Mouse (Mus musculus) heart, embryonic 11.5 days (tissue): ENCODE data around the gene Slc34a3. TPM values are rescaled to one million over a fixed set of nuclear protein-coding genes. Genes with fewer than 3 reads are reported as not detected.

ENCODE experiments used
- ATAC-seq: fragments of 200-750 bp; cut with Nextera tagmentation; replicated peaks from 2 replicates; pipeline ENCODE4 v1.8.0; 2017; ENCODE audit warnings: moderate library complexity; ENCODE audit not compliant: insufficient number of reproducible peaks, low FRiP score, low TSS enrichment
- H3K27ac ChIP-seq: fragments of 300-500 bp; sonication (generic); 2 replicates; pipeline ENCODE4 v1.5.1; 2014; ENCODE audit warnings: mild to moderate bottlenecking, low read depth, low read length
- H3K27me3 ChIP-seq: fragments of 300-500 bp; sonication (generic); 2 replicates; pipeline ENCODE4 v1.6.1; 2014; ENCODE audit warnings: mild to moderate bottlenecking, low read length, mixed read lengths; ENCODE audit not compliant: control insufficient read depth, insufficient read depth
- H3K36me3 ChIP-seq: fragments of 300-500 bp; sonication (generic); 2 replicates; pipeline ENCODE4 v1.6.1; 2014; ENCODE audit warnings: mild to moderate bottlenecking, low read length, moderate library complexity, mixed read lengths; ENCODE audit not compliant: control insufficient read depth, insufficient read depth
- H3K4me1 ChIP-seq: fragments of 300-500 bp; sonication (generic); 2 replicates; pipeline ENCODE4 v1.6.1; 2014; ENCODE audit warnings: low read length; ENCODE audit not compliant: control insufficient read depth, insufficient read depth
- H3K4me2 ChIP-seq: fragments of 300-500 bp; sonication (generic); 2 replicates; pipeline ENCODE4 v1.6.1; 2014; ENCODE audit warnings: mild to moderate bottlenecking, moderate library complexity
- H3K4me3 ChIP-seq: fragments of 300-500 bp; sonication (generic); 2 replicates; pipeline ENCODE4 v1.5.1; 2014; ENCODE audit warnings: low read depth, low read length
- H3K9ac ChIP-seq: fragments of 300-500 bp; sonication (generic); 2 replicates; pipeline ENCODE4 v1.6.1; 2014; ENCODE audit warnings: mild to moderate bottlenecking, low read depth, low read length, moderate library complexity
- H3K9me3 ChIP-seq: fragments of 300-500 bp; sonication (generic); replicated peaks from 2 replicates; pipeline ENCODE4 v1.6.1; 2016; ENCODE audit warnings: low read length; ENCODE audit not compliant: control insufficient read depth
- WGBS: fragments of 180-500 bp; shearing (Covaris S2); extraction: QIAGEN DNeasy Blood & Tissue Kit; methylation state at CpG from one replicate; pipeline ENCODE4 v1.1.7; 2014; ENCODE audit not compliant: insufficient replicate concordance; 5-methylcytosine and 5-hydroxymethylcytosine counted together
- polyA plus RNA-seq: library from polyadenylated mRNA; unstranded; fragments of >200 nt; fragmentation: Nextera tagmentation; extraction: Ambion mirVana; gene quantifications from 2 replicates; pipeline ENCODE4 v1.2.1, GENCODE M21; 2014

The Slc34a3 gene
- polyA plus RNA-seq, 1 experiment from 2014 or later: not detected

DNA sequence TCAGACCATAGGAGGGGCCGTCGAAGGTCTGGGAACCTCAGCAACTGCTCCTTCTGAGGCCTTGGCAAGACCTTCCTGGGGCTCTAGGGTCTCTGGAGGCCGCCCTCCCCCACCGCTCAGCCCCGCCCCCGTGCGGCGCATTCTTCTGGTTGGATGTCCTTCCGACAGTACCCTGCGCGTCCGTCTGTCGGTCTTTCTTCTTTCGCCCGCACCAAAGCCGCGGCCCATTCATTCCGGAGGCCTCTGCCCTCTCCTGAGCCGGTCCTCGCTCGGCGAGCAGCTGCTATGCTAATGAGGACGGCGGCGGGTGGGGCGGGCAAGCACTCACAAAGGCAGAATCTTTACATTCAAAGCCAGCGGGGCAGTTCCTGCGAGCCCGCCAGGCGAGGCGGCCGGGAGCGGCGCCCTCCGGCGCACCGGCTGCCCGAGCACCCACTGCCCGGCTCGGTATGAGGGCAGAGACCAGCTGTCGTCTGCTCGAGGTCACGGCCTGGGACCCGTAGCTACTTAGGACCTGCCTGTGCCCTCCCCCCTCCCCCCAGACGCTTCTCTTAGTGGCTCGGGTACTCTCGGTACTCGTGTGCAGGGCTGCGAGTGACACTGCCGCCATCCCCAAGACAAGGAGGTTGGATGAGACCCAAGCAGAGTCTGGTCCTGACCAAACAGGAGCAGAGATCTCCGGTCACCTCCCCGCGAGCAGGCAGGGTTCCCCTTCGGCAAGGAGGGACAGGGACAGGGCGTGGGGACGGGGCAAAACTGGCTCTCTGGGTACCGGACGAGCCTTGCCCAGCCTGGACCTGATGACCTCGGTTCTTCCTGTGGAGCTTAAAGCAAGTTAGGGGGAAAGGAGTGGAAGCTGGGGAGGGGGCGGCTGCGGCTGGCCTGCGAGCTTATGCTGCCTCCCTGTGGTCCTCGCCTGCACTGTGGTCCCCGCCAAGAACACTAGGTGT lies 48.3 kb downstream of the Slc34a3 start:
- Histone ChIP-seq H3K4me2 (peak overlapping the region; percentile 87), H3K36me3 (no peaks in the 10 kb centered on the region), H3K4me3 (peak overlapping the region; percentile 48), H3K27ac (peak overlapping the region; percentile 69), H3K9me3 (no peaks in the 10 kb centered on the region), H3K27me3 (peaks cover 30% of the 10 kb centered on the region), H3K9ac (peak overlapping the region; percentile 50), H3K4me1 (peaks cover 9% of the 10 kb centered on the region; the same call in 1 of the 2 replicates)
- under 1% methylated on average over 64 of the region's 64 CpGs for WGBS
- peak; percentile 63 for ATAC-seq

- 91% methylated on average over 7 of the region's 7 CpGs for WGBS
- Histone ChIP-seq H3K27me3 (peaks cover 42% of the 10 kb centered on the region), H3K9me3 (no peaks in the 10 kb centered on the region), H3K9ac (no peak overlapping the region), H3K36me3 (no peaks in the 10 kb centered on the region), H3K4me3 (no peak overlapping the region; the same call in 1 of the 2 replicates), H3K27ac (no peak overlapping the region), H3K4me2 (no peak overlapping the region), H3K4me1 (peaks cover 12% of the 10 kb centered on the region)
- ATAC-seq: no peak
Measured at GRCm38 (mm10) chr2:25184496-25184895, 49.7 kb downstream of the Slc34a3 start.

DNA sequence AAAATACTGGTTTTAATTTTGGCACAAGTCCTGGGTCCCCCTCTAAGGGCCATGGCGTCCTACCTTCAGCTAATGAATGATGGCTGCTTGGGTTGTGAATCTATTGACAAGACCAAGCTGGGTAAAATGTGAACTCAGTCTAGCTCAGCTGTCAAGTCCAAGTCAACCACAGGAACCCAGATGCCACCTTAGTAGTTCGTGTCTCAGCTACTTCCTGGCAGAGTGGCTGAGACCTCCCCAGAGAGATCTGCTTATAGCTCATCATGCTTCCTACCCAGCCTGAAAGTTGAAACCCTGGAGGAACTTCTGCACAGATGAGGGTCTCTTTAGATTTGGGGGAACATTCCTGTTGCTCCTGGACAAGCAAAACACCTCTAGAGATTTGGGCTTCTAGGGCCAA lies 50.8 kb downstream of the Slc34a3 start:
- Histone ChIP-seq H3K36me3 (no peaks in the 10 kb centered on the region), H3K27ac (no peak overlapping the region), H3K4me3 (no peak overlapping the region), H3K4me2 (peak overlapping the region; percentile 84), H3K4me1 (peaks cover 14% of the 10 kb centered on the region), H3K27me3 (peaks cover 53% of the 10 kb centered on the region), H3K9me3 (no peaks in the 10 kb centered on the region), H3K9ac (no peak overlapping the region)
- WGBS: 66% methylated on average over 2 of the region's 2 CpGs
- no peak for ATAC-seq

GRCm38 (mm10) chr2:25182664-25183063 lies 51.5 kb downstream of the Slc34a3 start:
- Histone ChIP-seq H3K36me3 (no peaks in the 10 kb centered on the region), H3K27me3 (peaks cover 59% of the 10 kb centered on the region), H3K4me3 (peak overlapping the region; percentile 60; the same call in 1 of the 2 replicates), H3K9me3 (no peaks in the 10 kb centered on the region), H3K4me2 (peak overlapping the region; percentile 84), H3K4me1 (peaks cover 21% of the 10 kb centered on the region), H3K27ac (no peak overlapping the region), H3K9ac (no peak overlapping the region)
- no peak for ATAC-seq
- WGBS: 25% methylated on average over 6 of the region's 6 CpGs

- H3K36me3 ChIP-seq: no peaks in the 10 kb centered on the region
- ATAC-seq: no peak
- H3K9ac ChIP-seq: peak overlapping the region; percentile 65
- peaks cover 62% of the 10 kb centered on the region for H3K27me3 ChIP-seq
- peak overlapping the region; percentile 84 for H3K4me2 ChIP-seq
- no peaks in the 10 kb centered on the region for H3K9me3 ChIP-seq
- peaks cover 24% of the 10 kb centered on the region for H3K4me1 ChIP-seq
- H3K27ac ChIP-seq: peak overlapping the region; percentile 29; the same call in 1 of the 2 replicates
- peak overlapping the region; percentile 60 for H3K4me3 ChIP-seq
- WGBS: under 1% methylated on average over 17 of the region's 17 CpGs
Measured at GRCm38 (mm10) chr2:25181891-25182397, 52.2 kb downstream of the Slc34a3 start.

DNA sequence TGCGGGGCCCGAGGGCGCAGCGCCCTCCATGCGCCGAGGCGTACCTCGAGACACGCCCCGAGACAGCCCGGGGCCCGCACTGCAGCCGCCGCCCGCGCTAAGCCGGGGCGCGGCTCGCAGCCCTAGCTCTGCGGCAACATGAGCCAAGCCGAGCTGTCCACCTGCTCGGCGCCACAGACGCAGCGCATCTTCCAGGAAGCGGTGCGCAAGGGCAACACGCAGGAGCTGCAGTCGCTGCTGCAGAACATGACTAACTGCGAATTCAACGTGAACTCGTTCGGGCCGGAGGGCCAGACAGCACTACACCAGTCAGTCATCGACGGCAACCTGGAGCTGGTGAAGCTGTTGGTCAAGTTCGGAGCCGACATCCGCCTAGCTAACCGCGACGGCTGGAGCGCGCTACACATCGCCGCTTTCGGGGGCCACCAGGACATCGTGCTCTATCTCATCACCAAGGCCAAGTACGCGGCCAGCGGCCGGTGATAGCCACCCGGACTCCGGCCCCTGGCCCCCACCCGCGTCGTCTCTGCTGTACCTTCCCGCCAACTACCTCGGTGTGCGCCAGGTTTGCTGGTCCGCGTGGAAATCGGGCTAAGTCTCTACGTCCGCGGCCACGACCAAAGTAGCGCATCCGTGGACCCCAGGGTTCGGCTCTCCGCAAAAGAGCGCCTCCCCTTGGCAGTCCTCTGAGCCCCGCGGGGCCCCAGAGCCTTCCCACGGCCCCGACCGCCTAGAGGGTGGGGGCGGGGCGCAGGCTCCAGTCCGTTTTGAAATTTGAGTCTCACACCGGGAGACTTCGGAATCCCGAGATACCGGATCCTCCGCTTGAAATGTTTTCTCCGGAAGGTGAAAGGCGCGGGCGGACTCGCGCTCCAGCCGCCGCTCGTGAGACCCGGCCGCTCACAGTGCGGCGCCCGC lies 52.9 kb downstream of the Slc34a3 start:
- Histone ChIP-seq H3K9me3 (no peaks in the 10 kb centered on the region), H3K36me3 (no peaks in the 10 kb centered on the region), H3K27ac (peak overlapping the region; percentile 76), H3K4me2 (peak overlapping the region; percentile 84), H3K4me1 (peaks cover 24% of the 10 kb centered on the region), H3K4me3 (peak overlapping the region; percentile 60), H3K27me3 (peaks cover 67% of the 10 kb centered on the region), H3K9ac (peak overlapping the region; percentile 65)
- WGBS: under 1% methylated on average over 100 of the region's 100 CpGs
- peak; percentile 50; the same call in 1 of the 2 replicates for ATAC-seq

GRCm38 (mm10) chr2:25180478-25180903 lies 53.7 kb downstream of the Slc34a3 start, which contains the start of gene Nrarp:
Gene Nrarp (plus strand): TSS chr2:25180758.
- peaks cover 24% of the 10 kb centered on the region for H3K4me1 ChIP-seq
- H3K27ac ChIP-seq: peak within 1 kb of the TSS; percentile 76
- peak; percentile 87 for ATAC-seq
- H3K9me3 ChIP-seq: no peaks in the 10 kb centered on the region
- WGBS: under 1% methylated on average over 35 of the region's 35 CpGs
- peaks cover 73% of the 10 kb centered on the region for H3K27me3 ChIP-seq
- H3K4me2 ChIP-seq: peak within 1 kb of the TSS; percentile 84
- H3K9ac ChIP-seq: peak within 1 kb of the TSS; percentile 65
- H3K36me3 ChIP-seq: no peaks in the 10 kb centered on the region
- peak within 1 kb of the TSS; percentile 60 for H3K4me3 ChIP-seq
